Mouse (Mus musculus): ENCODE data around the gene Purb. TPM values are rescaled to one million over a fixed set of nuclear protein-coding genes. Genes with fewer than 3 reads are reported as not detected.

The Purb gene
- polyA plus RNA-seq (2015; fragmentation: Nextera tagmentation; extraction: Ambion mirVana) = 28.7 and 32.1 TPM in 2 replicates

- Histone ChIP-seq H3K27ac (replicated peaks) (peak within 1 kb of the TSS; percentile 97), H3K4me3 (replicated peaks) (peak within 1 kb of the TSS; percentile 92), H3K4me2 (replicated peaks) (peak within 1 kb of the TSS; percentile 64), H3K4me1 (peaks cover 28% of the 10 kb centered on the region), H3K27me3 (no peaks in the 10 kb centered on the region), H3K9ac (peak within 1 kb of the TSS; percentile 87), H3K36me3 (no peaks in the 10 kb centered on the region), H3K9me3 (replicated peaks) (no peaks in the 10 kb centered on the region)
- ATAC-seq (ENCODE audit: insufficient number of reproducible peaks, low FRiP score, low TSS enrichment, low read depth) = peak; percentile 90
- WGBS = under 1% methylated on average over 51 of the region's 76 CpGs
These were observed at the start of gene Purb for GRCm38 (mm10) chr11:6475867-6476484. Gene Purb, minus strand, starts transcription at chr11:6475917.

- H3K36me3 ChIP-seq = peaks cover 31% of the 10 kb centered on the region
- 91% methylated on average over 1 of the region's 1 CpGs for WGBS
These were observed 49.5 kb upstream of the Purb start for GRCm38 (mm10) chr11:6525241-6525640.

GRCm38 (mm10) chr11:6524880-6525238 lies 49.1 kb upstream of the Purb start:
- Histone ChIP-seq H3K27ac (replicated peaks) (no peak overlapping the region; the same call in 1 of the 2 replicates), H3K4me2 (replicated peaks) (no peak overlapping the region), H3K4me1 (0 out of 2 replicates have a peak, but pooled peaks cover 11% of the 10 kb centered on the region), H3K36me3 (peaks cover 31% of the 10 kb centered on the region), H3K9me3 (replicated peaks) (no peaks in the 10 kb centered on the region), H3K27me3 (no peaks in the 10 kb centered on the region), H3K4me3 (replicated peaks) (no peak overlapping the region), H3K9ac (no peak overlapping the region)
- ATAC-seq (ENCODE audit: insufficient number of reproducible peaks, low FRiP score, low TSS enrichment, low read depth) = no peak
- WGBS = 91% methylated on average over 4 of the region's 4 CpGs

More at GRCm38 (mm10) chr11:6525241-6525640, 49.5 kb upstream of the Purb start:
- H3K4me1 ChIP-seq = 0 out of 2 replicates have a peak, but pooled peaks cover 11% of the 10 kb centered on the region
- no peak overlapping the region for H3K9ac ChIP-seq
- no peaks in the 10 kb centered on the region for H3K9me3 ChIP-seq (replicated peaks)
- H3K4me2 ChIP-seq (replicated peaks) = no peak overlapping the region
- H3K27me3 ChIP-seq = no peaks in the 10 kb centered on the region
- no peak for ATAC-seq (ENCODE audit: insufficient number of reproducible peaks, low FRiP score, low TSS enrichment, low read depth)
- H3K27ac ChIP-seq (replicated peaks) = no peak overlapping the region
- no peak overlapping the region for H3K4me3 ChIP-seq (replicated peaks)

GRCm38 (mm10) chr11:6524165-6524879 lies 48.6 kb upstream of the Purb start:
- WGBS = 85% methylated on average over 8 of the region's 8 CpGs
- H3K4me2 ChIP-seq (replicated peaks) = no peak overlapping the region
- H3K27me3 ChIP-seq = no peaks in the 10 kb centered on the region
- H3K27ac ChIP-seq (replicated peaks) = no peak overlapping the region; the same call in 1 of the 2 replicates
- H3K9ac ChIP-seq = no peak overlapping the region
- H3K4me1 ChIP-seq = 0 out of 2 replicates have a peak, but pooled peaks cover 11% of the 10 kb centered on the region
- no peaks in the 10 kb centered on the region for H3K9me3 ChIP-seq (replicated peaks)
- H3K4me3 ChIP-seq (replicated peaks) = no peak overlapping the region
- H3K36me3 ChIP-seq = peaks cover 31% of the 10 kb centered on the region
- ATAC-seq (ENCODE audit: insufficient number of reproducible peaks, low FRiP score, low TSS enrichment, low read depth) = no peak

DNA sequence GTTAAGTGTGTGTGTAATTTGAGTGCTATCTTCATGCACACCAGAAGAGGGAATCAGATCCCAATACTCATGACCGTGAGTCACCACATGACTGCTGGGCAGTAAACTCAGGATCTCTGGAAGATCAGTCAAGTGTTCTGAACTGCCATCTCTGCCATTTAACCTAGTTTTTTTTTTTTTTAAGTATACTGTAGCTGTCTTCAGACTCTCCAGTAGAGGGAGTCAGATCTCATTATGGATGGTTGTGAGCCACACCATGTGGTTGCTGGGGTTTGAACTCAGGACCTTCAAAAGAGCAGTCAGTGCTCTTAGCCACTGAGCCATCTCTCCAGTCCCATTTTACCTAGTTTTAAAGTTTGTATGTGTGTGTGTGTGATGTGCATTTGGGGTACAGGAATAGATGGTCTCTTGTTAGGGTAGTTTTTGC lies 48.0 kb upstream of the Purb start:
- Histone ChIP-seq H3K27me3 (no peaks in the 10 kb centered on the region), H3K27ac (replicated peaks) (no peak overlapping the region), H3K9me3 (replicated peaks) (no peaks in the 10 kb centered on the region), H3K4me2 (replicated peaks) (no peak overlapping the region), H3K4me1 (0 out of 2 replicates have a peak, but pooled peaks cover 7% of the 10 kb centered on the region), H3K4me3 (replicated peaks) (no peak overlapping the region), H3K36me3 (peaks cover 31% of the 10 kb centered on the region), H3K9ac (no peak overlapping the region)
- ATAC-seq (ENCODE audit: insufficient number of reproducible peaks, low FRiP score, low TSS enrichment, low read depth) = no peak
- WGBS = 50% methylated on average over 1 of the region's 1 CpGs

- H3K4me1 ChIP-seq = 0 out of 2 replicates have a peak, but pooled peaks cover 4% of the 10 kb centered on the region
- H3K9ac ChIP-seq = no peak overlapping the region
- no peak overlapping the region for H3K4me3 ChIP-seq (replicated peaks)
- H3K27ac ChIP-seq (replicated peaks) = no peak overlapping the region
- no peaks in the 10 kb centered on the region for H3K9me3 ChIP-seq (replicated peaks)
- H3K36me3 ChIP-seq = peaks cover 31% of the 10 kb centered on the region
- H3K27me3 ChIP-seq = no peaks in the 10 kb centered on the region
- no peak for ATAC-seq (ENCODE audit: insufficient number of reproducible peaks, low FRiP score, low TSS enrichment, low read depth)
- 73% methylated on average over 9 of the region's 9 CpGs for WGBS
- no peak overlapping the region for H3K4me2 ChIP-seq (replicated peaks)
These were observed 47.2 kb upstream of the Purb start for GRCm38 (mm10) chr11:6522782-6523525.

DNA sequence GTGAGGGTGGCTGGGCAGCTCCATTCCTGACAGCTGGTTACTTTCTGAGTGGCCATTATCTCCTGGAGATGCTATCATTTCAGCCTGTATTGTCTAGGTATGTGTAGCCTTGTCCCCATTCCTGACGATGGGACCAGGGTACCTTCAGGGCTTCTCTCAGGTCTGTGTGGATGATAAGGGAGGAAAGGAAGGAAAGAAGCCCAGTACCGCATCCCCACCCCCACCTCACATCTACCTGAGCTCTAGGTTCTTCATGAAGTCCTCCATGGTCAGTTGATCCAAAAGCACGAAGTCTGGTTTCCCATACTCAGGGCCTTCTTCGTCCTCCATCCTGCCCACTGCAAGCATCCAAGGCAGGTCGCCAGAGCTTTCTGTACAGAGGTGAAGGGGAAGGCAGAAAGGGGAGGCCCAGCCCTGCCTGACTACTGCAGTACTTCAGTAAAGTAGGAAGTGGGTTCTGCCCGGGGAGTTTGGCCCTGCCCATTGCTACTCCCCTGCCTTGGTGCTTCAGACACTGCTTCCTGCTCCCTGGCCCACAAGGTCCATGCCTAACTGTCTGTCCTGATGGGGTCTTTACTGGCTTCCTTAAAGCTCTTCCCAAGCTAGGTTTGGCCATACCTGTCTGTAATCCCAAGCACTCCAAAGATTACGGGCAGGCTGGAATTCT lies 44.9 kb upstream of the Purb start, which contains the start of gene Myo1g:
Gene Myo1g (minus strand): TSS at position 459 of the 667 bp plus-strand sequence.
- Histone ChIP-seq H3K4me2 (replicated peaks) (no peak within 1 kb of the TSS), H3K9ac (no peak within 1 kb of the TSS), H3K27me3 (no peaks in the 10 kb centered on the region), H3K4me1 (no peaks in the 10 kb centered on the region), H3K4me3 (replicated peaks) (no peak within 1 kb of the TSS), H3K27ac (replicated peaks) (no peak within 1 kb of the TSS), H3K9me3 (replicated peaks) (no peaks in the 10 kb centered on the region), H3K36me3 (peaks cover 22% of the 10 kb centered on the region)
- 71% methylated on average over 7 of the region's 7 CpGs for WGBS
- ATAC-seq (ENCODE audit: insufficient number of reproducible peaks, low FRiP score, low TSS enrichment, low read depth) = no peak

- no peak overlapping the region for H3K4me2 ChIP-seq (replicated peaks)
- H3K4me1 ChIP-seq = no peaks in the 10 kb centered on the region
- H3K9ac ChIP-seq = no peak overlapping the region
- H3K9me3 ChIP-seq (replicated peaks) = no peaks in the 10 kb centered on the region
- H3K27ac ChIP-seq (replicated peaks) = no peak overlapping the region
- H3K36me3 ChIP-seq = peaks cover 11% of the 10 kb centered on the region
- no peak overlapping the region for H3K4me3 ChIP-seq (replicated peaks)
- no peaks in the 10 kb centered on the region for H3K27me3 ChIP-seq
- no peak for ATAC-seq (ENCODE audit: insufficient number of reproducible peaks, low FRiP score, low TSS enrichment, low read depth)
- WGBS = 75% methylated on average over 11 of the region's 11 CpGs
These were observed 43.8 kb upstream of the Purb start for GRCm38 (mm10) chr11:6519491-6520033.

DNA sequence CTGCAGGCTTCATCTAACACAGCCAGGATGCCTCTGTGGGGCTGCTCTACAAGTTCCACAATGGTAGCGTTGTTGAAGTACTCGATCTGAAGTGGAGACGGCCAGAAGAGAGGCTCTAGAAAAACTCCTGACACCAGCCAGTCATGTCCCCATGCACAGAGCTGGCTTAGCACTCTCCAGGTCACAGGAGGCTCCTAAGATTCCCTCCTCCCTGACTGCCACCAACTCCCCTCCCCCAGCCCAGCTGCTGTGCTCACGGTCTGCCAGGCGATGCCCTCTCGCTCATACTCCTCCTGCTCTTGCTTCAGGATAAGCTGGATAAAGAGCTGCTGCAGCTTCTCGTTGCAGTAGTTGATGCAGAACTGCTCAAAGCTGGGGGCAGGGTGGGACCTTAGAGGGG lies 39.1 kb upstream of the Purb start:
- no peaks in the 10 kb centered on the region for H3K27me3 ChIP-seq
- H3K4me2 ChIP-seq (replicated peaks) = no peak overlapping the region

DNA sequence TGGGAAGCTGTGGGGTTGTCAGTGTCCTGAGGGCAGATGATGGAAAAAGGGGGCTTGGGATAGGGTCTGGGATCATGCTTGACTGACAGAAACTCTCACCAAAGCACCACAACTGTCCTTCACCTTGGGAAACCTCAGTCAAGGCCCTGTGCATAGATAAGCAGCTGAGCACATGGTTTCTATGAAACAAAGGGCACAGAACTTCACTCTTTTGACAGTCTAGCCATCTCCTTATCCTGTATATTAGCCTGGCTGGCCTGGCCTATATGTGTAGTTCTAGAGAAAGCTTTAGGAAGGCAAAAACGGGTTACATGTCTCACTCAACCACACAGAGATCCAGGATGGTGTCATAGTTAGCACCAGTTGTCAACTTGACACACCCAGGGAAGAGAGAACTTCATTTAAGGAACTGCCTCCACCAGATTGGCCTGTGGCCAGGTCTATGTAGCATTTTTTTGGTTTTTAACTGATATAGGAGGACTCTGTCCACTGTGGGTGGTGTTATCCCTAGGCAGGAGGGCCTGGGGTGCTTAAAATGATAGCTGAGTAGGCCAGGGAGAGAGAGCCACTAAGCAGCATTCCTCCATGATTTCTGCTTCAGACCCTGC lies 32.7 kb upstream of the Purb start:
- H3K9me3 ChIP-seq (replicated peaks) = no peaks in the 10 kb centered on the region
- H3K36me3 ChIP-seq = no peaks in the 10 kb centered on the region
- 60% methylated on average over 1 of the region's 1 CpGs for WGBS
- no peak overlapping the region for H3K9ac ChIP-seq
- H3K27ac ChIP-seq (replicated peaks) = no peak overlapping the region
- H3K27me3 ChIP-seq = no peaks in the 10 kb centered on the region
- no peak overlapping the region for H3K4me2 ChIP-seq (replicated peaks)
- no peak overlapping the region for H3K4me3 ChIP-seq (replicated peaks)
- ATAC-seq (ENCODE audit: insufficient number of reproducible peaks, low FRiP score, low TSS enrichment, low read depth) = no peak
- H3K4me1 ChIP-seq = no peaks in the 10 kb centered on the region

More for the DNA sequence above, 39.1 kb upstream of the Purb start:
- WGBS = 37% methylated on average over 7 of the region's 7 CpGs
- H3K27ac ChIP-seq (replicated peaks) = no peak overlapping the region
- no peak overlapping the region for H3K9ac ChIP-seq
- no peaks in the 10 kb centered on the region for H3K4me1 ChIP-seq
- no peak overlapping the region for H3K4me3 ChIP-seq (replicated peaks)
- H3K36me3 ChIP-seq = no peaks in the 10 kb centered on the region
- H3K9me3 ChIP-seq (replicated peaks) = no peaks in the 10 kb centered on the region
- no peak for ATAC-seq (ENCODE audit: insufficient number of reproducible peaks, low FRiP score, low TSS enrichment, low read depth)
